Mouse (Mus musculus): ENCODE data around the gene Abcg4. TPM values are rescaled to one million over a fixed set of nuclear protein-coding genes. Genes with fewer than 3 reads are reported as not detected.
A peak's percentile ranks its signal among the peaks of the same experiment; 100 is the strongest.

The Abcg4 gene
- polyA plus RNA-seq, 1 experiment from 2014 or later, result 3.0 TPM

- H3K9me3 ChIP-seq (ENCODE audit: control insufficient read depth, low read length), result no peaks in the 10 kb centered on the region
- WGBS, result 67% methylated on average over 4 of the region's 4 CpGs
- peaks cover 13% of the 10 kb centered on the region for H3K4me1 ChIP-seq (ENCODE audit: control insufficient read depth, insufficient read depth, low read length)
- no peak overlapping the region for H3K4me3 ChIP-seq (ENCODE audit: low read length)
- no peaks in the 10 kb centered on the region for H3K27me3 ChIP-seq (replicated peaks; ENCODE audit: control insufficient read depth, insufficient read depth, low read length)
- no peak overlapping the region for H3K4me2 ChIP-seq (ENCODE audit: low read depth, low read length)
- H3K27ac ChIP-seq (ENCODE audit: low read length), result no peak overlapping the region
- H3K9ac ChIP-seq (ENCODE audit: low read depth, low read length), result no peak overlapping the region
- ATAC-seq, result no peak
- no peaks in the 10 kb centered on the region for H3K36me3 ChIP-seq (ENCODE audit: control insufficient read depth, insufficient read depth, low read length)
Measured at GRCm38 (mm10) chr9:44236601-44237000, 51.8 kb downstream of the Abcg4 start.

GRCm38 (mm10) chr9:44234479-44235427, 53.7 kb downstream of the Abcg4 start:
- peak overlapping the region; percentile 27 for H3K9ac ChIP-seq (ENCODE audit: low read depth, low read length)

DNA sequence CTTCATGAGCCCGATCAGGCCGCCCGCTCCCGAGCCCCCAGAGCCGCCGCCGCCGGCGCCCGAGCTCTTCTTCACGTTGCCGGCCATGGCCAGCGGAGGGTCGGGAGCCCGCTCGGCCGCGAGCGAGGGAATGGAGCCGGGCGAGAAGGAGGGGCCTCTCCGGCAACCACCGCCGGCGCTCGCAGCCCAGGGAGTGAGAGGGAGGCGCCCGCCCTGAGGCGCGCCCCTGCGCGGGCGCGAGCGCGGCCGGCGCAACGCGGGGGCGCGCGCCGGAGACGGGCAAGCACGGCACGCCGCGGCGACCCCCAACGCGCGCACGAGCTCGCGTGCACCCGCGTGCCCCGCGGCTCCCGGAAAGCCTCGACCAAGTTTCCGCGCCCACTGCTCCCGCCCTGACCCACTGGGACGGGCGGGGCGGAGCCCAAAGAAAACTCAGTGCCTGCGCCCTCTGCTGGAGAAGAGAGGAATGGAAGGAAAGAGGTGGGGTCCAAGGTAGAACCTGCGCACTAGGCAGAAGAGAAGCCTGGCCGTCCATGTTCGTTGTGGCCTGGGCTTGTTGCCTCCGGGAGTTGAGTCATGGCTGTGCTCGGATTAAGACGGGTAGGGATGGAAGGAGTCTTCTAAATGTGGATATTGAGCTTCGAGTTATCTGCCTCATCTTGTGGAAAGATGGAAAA, 54.5 kb downstream of the Abcg4 start, which contains the start of gene Cbl:
Cbl (minus strand) TSS at position 248 of the 677 bp plus-strand sequence.
- Histone ChIP-seq H3K9ac (ENCODE audit: low read depth, low read length) (peak within 1 kb of the TSS; percentile 95), H3K36me3 (ENCODE audit: control insufficient read depth, insufficient read depth, low read length) (no peaks in the 10 kb centered on the region), H3K4me1 (ENCODE audit: control insufficient read depth, insufficient read depth, low read length) (peaks cover 17% of the 10 kb centered on the region), H3K27ac (ENCODE audit: low read length) (peak within 1 kb of the TSS; percentile 93), H3K27me3 (replicated peaks; ENCODE audit: control insufficient read depth, insufficient read depth, low read length) (no peaks in the 10 kb centered on the region), H3K4me2 (ENCODE audit: low read depth, low read length) (peak within 1 kb of the TSS; percentile 57), H3K9me3 (ENCODE audit: control insufficient read depth, low read length) (no peaks in the 10 kb centered on the region), H3K4me3 (ENCODE audit: low read length) (peak within 1 kb of the TSS; percentile 91)
- ATAC-seq, result peak; percentile 94
- 0% methylated on average over 75 of the region's 76 CpGs for WGBS

More at GRCm38 (mm10) chr9:44234479-44235427, 53.7 kb downstream of the Abcg4 start:
- 20% methylated on average over 19 of the region's 19 CpGs for WGBS
- ATAC-seq, result peak; percentile 45
- Histone ChIP-seq H3K9me3 (ENCODE audit: control insufficient read depth, low read length) (no peaks in the 10 kb centered on the region), H3K4me2 (ENCODE audit: low read depth, low read length) (peak overlapping the region; percentile 56), H3K4me3 (ENCODE audit: low read length) (peak overlapping the region; percentile 91), H3K36me3 (ENCODE audit: control insufficient read depth, insufficient read depth, low read length) (no peaks in the 10 kb centered on the region), H3K4me1 (ENCODE audit: control insufficient read depth, insufficient read depth, low read length) (peaks cover 15% of the 10 kb centered on the region), H3K27me3 (replicated peaks; ENCODE audit: control insufficient read depth, insufficient read depth, low read length) (no peaks in the 10 kb centered on the region), H3K27ac (ENCODE audit: low read length) (peak overlapping the region; percentile 56)

DNA sequence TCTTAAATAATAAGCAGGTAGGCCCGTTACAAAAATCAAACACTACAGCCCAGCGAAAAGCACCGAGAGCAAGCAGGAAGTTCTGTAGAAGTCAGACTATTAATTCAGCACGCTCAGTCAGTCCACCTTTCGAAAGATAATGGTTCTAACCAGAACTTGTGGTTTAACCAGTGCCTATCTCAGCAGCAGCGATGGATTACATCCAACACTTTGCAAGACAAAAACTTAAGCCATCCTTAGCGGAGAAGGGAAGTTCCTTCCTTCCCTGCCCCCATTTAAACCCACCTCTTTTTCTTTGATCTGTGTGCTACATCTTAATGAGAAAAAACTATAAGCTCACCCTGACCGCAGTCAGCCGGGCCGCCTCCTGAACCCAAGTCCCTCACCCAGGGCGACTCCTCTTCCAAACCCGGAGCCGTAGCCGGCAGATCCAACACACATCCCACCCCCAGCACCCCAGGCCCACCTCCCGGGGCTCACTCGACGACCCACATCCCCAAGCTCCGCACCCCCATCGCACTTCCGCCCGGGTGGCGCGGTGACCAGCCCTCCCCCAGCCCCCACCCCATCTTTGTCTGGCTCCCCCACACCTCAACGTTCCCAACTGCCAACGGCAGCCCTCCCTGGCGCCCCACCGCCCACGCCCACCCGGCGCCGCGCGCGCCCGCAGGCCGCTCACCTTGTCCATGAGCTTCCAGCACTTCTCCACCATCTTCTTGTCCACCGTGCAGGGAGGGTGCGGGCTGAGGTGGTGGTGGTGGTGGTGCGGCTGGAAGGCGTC, 55.2 kb downstream of the Abcg4 start:
- Histone ChIP-seq H3K36me3 (ENCODE audit: control insufficient read depth, insufficient read depth, low read length) (no peaks in the 10 kb centered on the region), H3K4me3 (ENCODE audit: low read length) (peak overlapping the region; percentile 91), H3K9me3 (ENCODE audit: control insufficient read depth, low read length) (no peaks in the 10 kb centered on the region), H3K27ac (ENCODE audit: low read length) (peak overlapping the region; percentile 93), H3K27me3 (replicated peaks; ENCODE audit: control insufficient read depth, insufficient read depth, low read length) (no peaks in the 10 kb centered on the region), H3K9ac (ENCODE audit: low read depth, low read length) (peak overlapping the region; percentile 95), H3K4me2 (ENCODE audit: low read depth, low read length) (peak overlapping the region; percentile 57), H3K4me1 (ENCODE audit: control insufficient read depth, insufficient read depth, low read length) (peaks cover 20% of the 10 kb centered on the region)
- under 1% methylated on average over 40 of the region's 40 CpGs for WGBS
- ATAC-seq, result peak; percentile 77

DNA sequence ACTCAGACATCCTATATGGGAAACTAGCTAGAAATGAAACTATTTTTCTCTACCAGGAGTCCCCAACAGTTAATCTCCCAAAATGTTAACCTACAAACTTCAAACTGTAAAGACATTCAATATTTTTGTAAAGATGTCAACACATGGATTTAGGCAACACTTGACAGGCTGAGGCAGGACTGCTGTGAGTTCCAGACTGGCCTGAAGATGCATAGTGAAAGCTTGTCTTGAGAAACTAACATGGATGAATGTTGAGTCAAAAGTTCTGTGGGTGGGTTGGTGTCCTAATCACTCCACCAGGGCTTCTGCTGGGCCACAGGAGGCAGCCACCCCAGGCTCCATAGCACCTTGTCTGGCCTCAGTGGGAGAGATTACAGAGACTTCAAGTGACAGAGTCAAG, 56.8 kb downstream of the Abcg4 start:
- H3K27me3 ChIP-seq (replicated peaks; ENCODE audit: control insufficient read depth, insufficient read depth, low read length), result no peaks in the 10 kb centered on the region
- H3K9ac ChIP-seq (ENCODE audit: low read depth, low read length), result no peak overlapping the region
- peaks cover 20% of the 10 kb centered on the region for H3K4me1 ChIP-seq (ENCODE audit: control insufficient read depth, insufficient read depth, low read length)
- H3K36me3 ChIP-seq (ENCODE audit: control insufficient read depth, insufficient read depth, low read length), result no peaks in the 10 kb centered on the region
- H3K27ac ChIP-seq (ENCODE audit: low read length), result no peak overlapping the region
- ATAC-seq, result no peak
- H3K4me3 ChIP-seq (ENCODE audit: low read length), result no peak overlapping the region
- peak overlapping the region; percentile 57 for H3K4me2 ChIP-seq (ENCODE audit: low read depth, low read length)
- H3K9me3 ChIP-seq (ENCODE audit: control insufficient read depth, low read length), result no peaks in the 10 kb centered on the region

DNA sequence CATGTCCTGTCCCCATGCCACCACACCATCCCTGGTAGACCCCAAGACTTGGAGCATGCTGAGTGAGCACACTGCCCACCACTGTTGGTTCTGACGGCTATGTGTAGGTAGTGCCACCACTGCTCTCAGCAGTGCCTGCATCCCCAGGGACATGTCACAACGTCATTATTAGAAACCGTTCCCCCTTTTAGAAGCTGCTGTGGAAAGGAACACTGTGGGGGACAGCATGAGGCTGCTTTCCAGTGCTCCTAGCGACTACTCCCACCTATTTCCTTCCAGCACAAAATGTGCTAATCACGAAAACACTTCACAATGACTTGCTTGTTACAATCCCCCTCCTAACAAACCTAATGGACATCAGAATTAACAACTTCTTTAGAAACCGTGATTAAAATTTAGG, 62.4 kb downstream of the Abcg4 start:
- H3K4me3 ChIP-seq (ENCODE audit: low read length), result no peak overlapping the region
- H3K27me3 ChIP-seq (replicated peaks; ENCODE audit: control insufficient read depth, insufficient read depth, low read length), result no peaks in the 10 kb centered on the region
- no peak overlapping the region; the same call in 1 of the 2 replicates for H3K9ac ChIP-seq (ENCODE audit: low read depth, low read length)
- H3K9me3 ChIP-seq (ENCODE audit: control insufficient read depth, low read length), result no peaks in the 10 kb centered on the region
- WGBS, result 47% methylated on average over 6 of the region's 6 CpGs
- H3K36me3 ChIP-seq (ENCODE audit: control insufficient read depth, insufficient read depth, low read length), result no peaks in the 10 kb centered on the region
- ATAC-seq, result no peak
- no peak overlapping the region for H3K4me2 ChIP-seq (ENCODE audit: low read depth, low read length)
- H3K27ac ChIP-seq (ENCODE audit: low read length), result no peak overlapping the region
- H3K4me1 ChIP-seq (ENCODE audit: control insufficient read depth, insufficient read depth, low read length), result peaks cover 16% of the 10 kb centered on the region

Small RNA genes lying within 50 kb of the gene (microRNA-seq; reads per million reads assigned to microRNA genes)
- not detected for gene Gm44335

Other genes starting within 250 kb of the Abcg4 start
- 1.8 TPM in 2 replicates for gene Thy1, start 245.2 kb downstream of the Abcg4 start, polyA plus RNA-seq (2015; fragmentation: Nextera tagmentation; extraction: Ambion mirVana)
- 13.2 and 15.6 TPM in 2 replicates for gene Usp2, start 221.6 kb downstream of the Abcg4 start, polyA plus RNA-seq (2015; fragmentation: Nextera tagmentation; extraction: Ambion mirVana)
- 0.18 and 0.24 TPM in 2 replicates for gene Mfrp, start 186.9 kb downstream of the Abcg4 start, polyA plus RNA-seq (2015; fragmentation: Nextera tagmentation; extraction: Ambion mirVana)
- 2.7 and 3.0 TPM in 2 replicates for gene C1qtnf5, start 181.4 kb downstream of the Abcg4 start, polyA plus RNA-seq (2015; fragmentation: Nextera tagmentation; extraction: Ambion mirVana)
- gene Gm49380, start 175.1 kb downstream of the Abcg4 start, polyA plus RNA-seq (2015; fragmentation: Nextera tagmentation; extraction: Ambion mirVana), result 0.05 and 0.12 TPM in 2 replicates
- 45.4 and 48.1 TPM in 2 replicates for gene Rnf26, start 175.1 kb downstream of the Abcg4 start, polyA plus RNA-seq (2015; fragmentation: Nextera tagmentation; extraction: Ambion mirVana)
- gene Mcam, start 154.1 kb downstream of the Abcg4 start, polyA plus RNA-seq (2015; fragmentation: Nextera tagmentation; extraction: Ambion mirVana), result 42.9 and 45.1 TPM in 2 replicates
- gene Cbl, start 54.6 kb downstream of the Abcg4 start, polyA plus RNA-seq (2015; fragmentation: Nextera tagmentation; extraction: Ambion mirVana), result 10.9 and 11.2 TPM in 2 replicates
- not detected in 2 replicates for gene Ccdc153, start 47.9 kb downstream of the Abcg4 start, polyA plus RNA-seq (2015; fragmentation: Nextera tagmentation; extraction: Ambion mirVana)
- gene Pdzd3, start 37.1 kb downstream of the Abcg4 start, polyA plus RNA-seq (2015; fragmentation: Nextera tagmentation; extraction: Ambion mirVana), result 22.2 and 28.5 TPM in 2 replicates
- gene Nlrx1, start 20.0 kb downstream of the Abcg4 start, polyA plus RNA-seq (2015; fragmentation: Nextera tagmentation; extraction: Ambion mirVana), result 5.4 and 5.5 TPM in 2 replicates
- 17.8 and 19.4 TPM in 2 replicates for gene Hinfp, start 17.1 kb upstream of the Abcg4 start, polyA plus RNA-seq (2015; fragmentation: Nextera tagmentation; extraction: Ambion mirVana)
- gene C2cd2l, start 31.7 kb upstream of the Abcg4 start, polyA plus RNA-seq (2015; fragmentation: Nextera tagmentation; extraction: Ambion mirVana), result 15.3 and 16.5 TPM in 2 replicates
- gene Dpagt1, start 37.4 kb upstream of the Abcg4 start, polyA plus RNA-seq (2015; fragmentation: Nextera tagmentation; extraction: Ambion mirVana), result 39.3 and 42.7 TPM in 2 replicates
- 268 and 278 TPM in 2 replicates for gene H2afx, start 46.1 kb upstream of the Abcg4 start, polyA plus RNA-seq (2015; fragmentation: Nextera tagmentation; extraction: Ambion mirVana)
- 134 and 155 TPM in 2 replicates for gene Hmbs, start 55.6 kb upstream of the Abcg4 start, polyA plus RNA-seq (2015; fragmentation: Nextera tagmentation; extraction: Ambion mirVana)
- gene Vps11, start 73.1 kb upstream of the Abcg4 start, polyA plus RNA-seq (2015; fragmentation: Nextera tagmentation; extraction: Ambion mirVana), result 37.1 and 40.2 TPM in 2 replicates
- gene Hyou1, start 90.9 kb upstream of the Abcg4 start, polyA plus RNA-seq (2015; fragmentation: Nextera tagmentation; extraction: Ambion mirVana), result 36.5 and 41.2 TPM in 2 replicates
- gene Slc37a4, start 108.2 kb upstream of the Abcg4 start, polyA plus RNA-seq (2015; fragmentation: Nextera tagmentation; extraction: Ambion mirVana), result 87.2 and 101 TPM in 2 replicates
- gene Rps25, start 118.5 kb upstream of the Abcg4 start, polyA plus RNA-seq (2015; fragmentation: Nextera tagmentation; extraction: Ambion mirVana), result 1,622 and 1,645 TPM in 2 replicates
- 110 and 122 TPM in 2 replicates for gene Trappc4, start 119.0 kb upstream of the Abcg4 start, polyA plus RNA-seq (2015; fragmentation: Nextera tagmentation; extraction: Ambion mirVana)
- 23.3 and 25.9 TPM in 2 replicates for gene Ccdc84, start 130.0 kb upstream of the Abcg4 start, polyA plus RNA-seq (2015; fragmentation: Nextera tagmentation; extraction: Ambion mirVana)
- not detected in 2 replicates for gene Foxr1, start 152.5 kb upstream of the Abcg4 start, polyA plus RNA-seq (2015; fragmentation: Nextera tagmentation; extraction: Ambion mirVana)
- 0.61 and 0.80 TPM in 2 replicates for gene Upk2, start 166.4 kb upstream of the Abcg4 start, polyA plus RNA-seq (2015; fragmentation: Nextera tagmentation; extraction: Ambion mirVana)
- gene Bcl9l, start 194.2 kb upstream of the Abcg4 start, polyA plus RNA-seq (2015; fragmentation: Nextera tagmentation; extraction: Ambion mirVana), result 5.1 and 5.9 TPM in 2 replicates

All from intestine, embryonic 16.5 days (tissue).